Mouse (Mus musculus) erythroblast, embryonic 14.5 days (primary cell): ENCODE measurements around the gene Dph1.

Source experiments
- GATA1 ChIP-seq: IDR thresholded peaks from 2 replicates; pipeline ENCODE4 v1.6.1; 2012; ENCODE audit warnings: low read length, inconsistent platforms, mixed read lengths
- TAL1 ChIP-seq: IDR thresholded peaks from 3 replicates; pipeline ENCODE4 v1.6.1; 2012; ENCODE audit warnings: low read length, inconsistent platforms, mixed read lengths

- TF ChIP-seq TAL1 = no peak
- no peak for TF ChIP-seq GATA1
Measured at GRCm38 (mm10) chr11:75212876-75213275, 21.8 kb upstream of the Dph1 start.
